Mouse (Mus musculus) E14TG2a.4 (cell line): ENCODE data around the gene Lgals7.

Experiments used
- H3K27me3 ChIP-seq: 2 replicates; pipeline ENCODE4 v1.6.1; 2014; ENCODE audit warnings: low read length, control low read depth; ENCODE audit not compliant: insufficient read depth
- H3K36me3 ChIP-seq: 2 replicates; pipeline ENCODE4 v1.6.1; 2014; ENCODE audit warnings: low read length, control low read depth; ENCODE audit not compliant: insufficient read depth
- H3K4me1 ChIP-seq: replicated peaks from 2 replicates; pipeline ENCODE4 v1.6.1; 2014; ENCODE audit warnings: low read depth, low read length, control low read depth
- H3K4me3 ChIP-seq: replicated peaks from 2 replicates; pipeline ENCODE4 v1.5.1; 2014; ENCODE audit warnings: mild to moderate bottlenecking, low read length
- H3K9me3 ChIP-seq: 2 replicates; pipeline ENCODE4 v1.6.1; 2014; ENCODE audit warnings: low read length, control low read depth
- CTCF ChIP-seq: conservative IDR thresholded peaks from 2 replicates; pipeline ENCODE4 v1.5.1; 2014; ENCODE audit warnings: low read length
- NANOG ChIP-seq: IDR thresholded peaks from 2 replicates; pipeline ENCODE4 v1.6.1; 2014; ENCODE audit warnings: borderline replicate concordance, low read length, mixed read lengths
- POU5F1 ChIP-seq: IDR thresholded peaks from 2 replicates; pipeline ENCODE4 v1.6.1; 2014; ENCODE audit warnings: low read length, borderline replicate concordance

Gene Lgals7

DNA sequence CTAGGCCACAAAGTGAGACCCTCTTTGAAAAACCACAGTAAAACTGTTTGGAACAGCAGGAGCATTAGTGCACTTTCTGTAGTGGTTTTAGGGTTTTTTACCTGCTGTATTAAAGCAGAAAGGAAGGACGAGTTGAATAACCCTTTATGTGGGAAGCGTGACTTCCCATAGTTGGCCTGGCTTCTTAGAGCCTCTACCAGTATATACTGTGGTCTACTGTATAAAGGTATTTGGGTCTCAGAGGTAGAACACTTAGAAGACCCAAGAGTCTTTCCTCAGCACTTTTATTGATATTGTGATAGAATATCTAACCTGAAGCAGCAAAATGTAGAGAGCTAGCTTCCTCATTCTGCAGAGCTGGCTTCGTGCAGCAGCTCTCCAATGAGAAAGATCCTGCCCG, 44.1 kb upstream of the Lgals7 start:
- Histone ChIP-seq H3K4me3 (no peak overlapping the region), H3K4me1 (peaks cover 97% of the 10 kb centered on the region), H3K36me3 (peaks cover 88% of the 10 kb centered on the region), H3K9me3 (no peaks in the 10 kb centered on the region), H3K27me3 (no peaks in the 10 kb centered on the region)
- TF ChIP-seq POU5F1 (no peak), NANOG (no peak), CTCF (no peak)

DNA sequence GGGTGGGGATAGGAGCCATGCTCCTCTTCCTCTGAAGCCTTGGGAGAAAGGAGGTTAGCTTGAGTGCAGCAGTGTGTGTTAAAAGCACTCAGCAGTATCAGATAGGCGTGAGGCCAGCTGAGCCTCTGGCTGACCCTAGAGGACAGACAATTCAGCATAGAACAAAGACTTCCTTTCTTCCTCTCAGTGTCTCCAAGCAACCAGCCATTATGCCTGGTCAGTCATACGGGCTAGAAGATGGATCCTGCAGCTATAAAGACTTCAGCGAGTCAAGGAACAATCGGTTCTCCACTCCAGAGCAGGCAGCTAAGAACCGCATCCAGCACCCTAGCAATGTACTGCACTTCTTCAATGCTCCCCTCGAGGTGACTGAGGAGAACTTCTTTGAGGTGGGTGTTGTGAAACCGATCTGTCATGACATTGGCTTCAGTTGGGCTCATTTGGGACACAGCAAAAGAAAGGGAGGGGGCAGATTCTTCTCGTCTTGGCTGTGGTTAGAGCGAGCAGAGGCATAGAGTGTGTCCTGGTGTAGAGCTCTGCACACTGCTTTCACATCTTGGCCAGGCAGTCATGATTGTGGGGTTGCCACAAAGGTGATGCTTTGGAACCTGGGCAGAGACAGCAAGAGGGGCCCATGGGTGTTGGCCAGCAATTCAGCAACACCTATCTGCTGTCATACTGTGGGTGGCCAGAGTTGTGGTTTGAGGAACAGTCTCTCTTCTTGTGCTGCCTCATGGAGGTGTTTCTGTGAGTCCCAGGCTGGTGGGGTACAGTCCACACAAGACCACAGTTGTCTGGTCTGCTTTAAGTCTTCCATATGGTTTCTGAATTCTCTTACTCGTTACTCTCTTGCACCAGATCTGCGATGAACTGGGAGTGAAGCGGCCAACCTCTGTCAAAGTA, 43.0 kb upstream of the Lgals7 start:
- Histone ChIP-seq H3K4me3 (no peak overlapping the region), H3K9me3 (no peaks in the 10 kb centered on the region), H3K27me3 (no peaks in the 10 kb centered on the region), H3K4me1 (peaks cover 93% of the 10 kb centered on the region), H3K36me3 (peaks cover 78% of the 10 kb centered on the region)
- TF ChIP-seq NANOG (no peak), CTCF (no peak), POU5F1 (no peak)

DNA sequence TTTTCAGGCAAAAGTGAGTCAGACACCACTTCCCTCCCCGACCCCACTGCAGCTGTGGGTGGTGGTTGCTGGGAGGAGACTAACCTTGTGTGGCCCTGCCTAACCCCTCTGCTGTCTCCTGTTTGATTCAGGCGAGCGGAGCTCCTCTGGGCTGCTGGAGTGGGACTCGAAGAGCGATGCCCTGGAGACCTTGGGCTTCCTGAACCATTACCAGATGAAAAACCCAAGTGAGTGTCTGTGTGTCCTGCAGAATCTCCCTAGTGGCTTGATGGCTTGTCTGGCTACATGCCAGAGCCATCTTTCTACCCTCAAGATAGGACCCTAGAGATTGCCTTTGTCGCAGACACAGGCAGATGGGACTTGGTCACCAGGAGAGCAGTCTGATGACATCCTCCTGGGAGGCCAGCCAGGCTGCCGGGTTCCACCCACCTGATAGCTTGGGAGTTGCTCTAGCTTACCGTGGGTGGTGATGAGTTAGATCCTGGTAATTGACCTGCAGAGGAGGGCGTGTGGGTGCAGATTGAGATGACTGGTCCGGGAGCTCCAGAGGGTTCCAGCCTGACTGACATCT, 42.3 kb upstream of the Lgals7 start:
- Histone ChIP-seq H3K4me1 (peaks cover 93% of the 10 kb centered on the region), H3K36me3 (peaks cover 73% of the 10 kb centered on the region), H3K4me3 (no peak overlapping the region), H3K27me3 (no peaks in the 10 kb centered on the region), H3K9me3 (no peaks in the 10 kb centered on the region)
- TF ChIP-seq POU5F1 (no peak), CTCF (no peak), NANOG (no peak)

DNA sequence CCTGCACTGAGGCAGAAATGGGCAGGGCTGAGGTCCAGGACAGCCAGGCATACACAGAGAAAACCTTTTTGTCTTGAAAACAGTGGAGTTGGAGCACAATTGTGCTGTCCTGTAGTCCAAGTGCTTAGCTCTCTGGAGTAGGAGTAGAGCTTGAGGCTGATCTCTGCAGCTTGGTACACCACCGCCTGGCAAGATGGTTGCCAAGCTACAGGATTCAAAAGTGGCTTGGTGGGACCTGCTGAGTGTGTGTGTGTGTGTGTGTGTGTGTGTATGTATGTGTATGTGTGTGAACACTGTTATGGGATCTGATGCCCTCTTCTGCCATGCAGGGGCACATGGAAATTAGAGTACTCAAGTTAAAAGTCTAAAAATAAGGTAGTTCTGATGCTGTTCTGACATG, 41.1 kb upstream of the Lgals7 start:
- no peak for TF ChIP-seq POU5F1
- no peak for TF ChIP-seq NANOG
- TF ChIP-seq CTCF = no peak
- H3K27me3 ChIP-seq = no peaks in the 10 kb centered on the region
- no peak overlapping the region for H3K4me3 ChIP-seq
- peaks cover 66% of the 10 kb centered on the region for H3K36me3 ChIP-seq
- no peaks in the 10 kb centered on the region for H3K9me3 ChIP-seq
- peaks cover 84% of the 10 kb centered on the region for H3K4me1 ChIP-seq

DNA sequence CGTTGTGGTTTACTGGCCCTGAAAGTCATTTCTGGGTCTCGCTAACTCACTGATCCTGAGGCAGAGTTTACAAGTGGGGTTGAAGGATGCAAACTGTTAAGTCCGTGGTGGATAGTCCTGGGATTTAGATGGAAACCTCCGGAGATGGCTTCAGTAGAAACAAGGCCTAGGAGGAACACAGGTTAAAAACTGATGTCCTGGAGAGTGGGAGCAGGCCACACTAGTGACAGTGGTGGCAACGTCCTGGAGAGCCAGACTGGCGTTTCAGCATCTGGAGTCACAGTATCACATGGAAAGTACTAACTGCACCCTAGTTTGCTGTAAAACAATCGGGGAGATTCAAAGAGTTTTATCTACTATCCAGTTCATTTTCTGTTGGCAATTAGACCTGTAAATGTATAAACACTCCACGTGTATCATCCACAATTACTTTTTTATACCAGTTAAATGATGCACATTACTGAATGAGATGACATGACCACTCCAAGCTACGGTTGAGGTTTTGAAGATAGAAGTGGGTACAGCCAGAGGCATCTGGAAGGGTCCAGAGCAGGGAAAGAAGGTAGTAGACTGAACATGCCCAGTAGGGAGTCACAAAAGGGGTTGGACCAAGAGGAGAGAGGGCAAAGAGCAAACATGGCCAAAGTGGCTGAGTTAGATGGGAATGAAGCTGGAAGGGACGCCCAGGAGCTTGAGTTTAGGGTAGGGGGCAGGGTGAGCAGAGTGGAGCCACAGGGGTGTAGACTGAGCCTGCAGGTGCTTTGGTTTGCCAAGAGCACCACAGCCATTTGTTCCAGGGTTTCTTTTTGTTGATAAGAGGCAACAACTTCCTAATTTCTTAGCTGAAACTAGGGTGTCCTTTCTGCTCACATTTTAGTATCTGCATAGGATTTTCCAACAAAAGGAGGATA, 40.4 kb upstream of the Lgals7 start:
- no peaks in the 10 kb centered on the region for H3K9me3 ChIP-seq
- H3K4me3 ChIP-seq = no peak overlapping the region
- H3K36me3 ChIP-seq = peaks cover 66% of the 10 kb centered on the region
- TF ChIP-seq CTCF (no peak), POU5F1 (no peak), NANOG (no peak)
- H3K27me3 ChIP-seq = no peaks in the 10 kb centered on the region
- peaks cover 77% of the 10 kb centered on the region for H3K4me1 ChIP-seq

DNA sequence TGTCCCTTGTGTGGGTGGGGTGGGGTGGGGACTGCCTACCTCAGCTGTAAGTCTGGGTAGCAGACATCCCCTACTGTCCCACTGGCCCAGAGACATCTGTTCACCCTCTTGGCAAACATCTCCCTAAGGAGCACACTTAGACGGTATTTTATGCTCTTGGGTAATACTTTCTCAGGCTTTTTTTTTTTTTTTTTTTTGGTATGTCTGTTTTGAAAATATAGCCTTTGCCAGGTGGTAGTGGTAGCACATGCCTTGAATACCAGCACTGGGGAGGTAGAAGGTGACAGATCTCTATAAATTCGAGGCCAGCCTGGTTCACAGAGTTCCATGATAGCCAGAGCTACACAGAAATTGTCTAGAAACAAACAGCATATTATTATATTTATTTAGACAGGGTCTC, 39.7 kb upstream of the Lgals7 start:
- TF ChIP-seq NANOG (no peak), POU5F1 (no peak), CTCF (no peak)
- Histone ChIP-seq H3K4me3 (no peak overlapping the region), H3K9me3 (no peaks in the 10 kb centered on the region), H3K4me1 (peaks cover 71% of the 10 kb centered on the region), H3K36me3 (peaks cover 64% of the 10 kb centered on the region), H3K27me3 (no peaks in the 10 kb centered on the region)

DNA sequence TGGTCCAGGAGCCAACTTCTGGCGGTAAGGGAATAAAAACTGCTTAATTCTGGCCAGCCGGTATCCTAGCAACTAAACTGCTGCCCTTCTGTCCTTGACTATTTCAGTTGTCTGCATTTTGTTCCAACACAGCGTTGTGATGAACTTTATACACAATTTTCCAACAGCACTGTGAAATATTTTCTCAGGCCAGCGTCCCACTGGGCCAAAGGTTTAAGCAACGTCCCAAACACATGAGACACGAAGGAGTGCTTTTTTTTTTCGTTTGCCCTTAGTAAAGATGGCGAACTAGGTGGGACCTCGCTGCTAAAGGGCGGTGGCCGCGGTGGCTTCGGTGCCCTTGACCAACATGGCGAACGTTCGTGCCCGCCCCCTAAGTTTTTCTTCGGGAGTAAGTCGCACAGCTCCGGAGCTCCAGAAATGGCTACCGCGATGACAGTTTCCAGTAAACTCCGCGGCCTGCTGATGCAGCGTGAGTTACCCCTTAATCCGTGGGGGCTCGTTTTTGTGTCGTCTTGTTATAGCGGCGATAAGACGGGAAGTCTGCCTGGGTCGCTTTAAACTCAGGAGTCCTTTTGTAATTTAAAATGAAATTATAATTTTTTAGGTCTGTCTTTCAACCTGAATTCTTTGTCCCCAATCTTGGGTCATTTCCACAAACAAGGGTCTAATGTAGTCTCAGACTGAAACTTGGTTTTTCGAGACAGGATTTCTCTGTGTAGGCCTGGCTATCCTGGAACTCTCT, 38.5 kb upstream of the Lgals7 start, which contains the start of gene Ech1:
Ech1 (plus strand) TSS at position 277 of the 745 bp plus-strand sequence.
- no peaks in the 10 kb centered on the region for H3K27me3 ChIP-seq

More for the DNA sequence above, 38.5 kb upstream of the Lgals7 start, which contains the start of gene Ech1:
- H3K9me3 ChIP-seq = peaks cover 5% of the 10 kb centered on the region
- H3K4me1 ChIP-seq = peaks cover 61% of the 10 kb centered on the region
- TF ChIP-seq POU5F1 = no peak
- peak within 1 kb of the TSS; percentile 76 for H3K4me3 ChIP-seq
- H3K36me3 ChIP-seq = peaks cover 60% of the 10 kb centered on the region
